Mouse (Mus musculus): ENCODE measurements around the gene Tert.
A peak's percentile ranks its signal among the peaks of the same experiment; 100 is the strongest.

Gene Tert

DNA sequence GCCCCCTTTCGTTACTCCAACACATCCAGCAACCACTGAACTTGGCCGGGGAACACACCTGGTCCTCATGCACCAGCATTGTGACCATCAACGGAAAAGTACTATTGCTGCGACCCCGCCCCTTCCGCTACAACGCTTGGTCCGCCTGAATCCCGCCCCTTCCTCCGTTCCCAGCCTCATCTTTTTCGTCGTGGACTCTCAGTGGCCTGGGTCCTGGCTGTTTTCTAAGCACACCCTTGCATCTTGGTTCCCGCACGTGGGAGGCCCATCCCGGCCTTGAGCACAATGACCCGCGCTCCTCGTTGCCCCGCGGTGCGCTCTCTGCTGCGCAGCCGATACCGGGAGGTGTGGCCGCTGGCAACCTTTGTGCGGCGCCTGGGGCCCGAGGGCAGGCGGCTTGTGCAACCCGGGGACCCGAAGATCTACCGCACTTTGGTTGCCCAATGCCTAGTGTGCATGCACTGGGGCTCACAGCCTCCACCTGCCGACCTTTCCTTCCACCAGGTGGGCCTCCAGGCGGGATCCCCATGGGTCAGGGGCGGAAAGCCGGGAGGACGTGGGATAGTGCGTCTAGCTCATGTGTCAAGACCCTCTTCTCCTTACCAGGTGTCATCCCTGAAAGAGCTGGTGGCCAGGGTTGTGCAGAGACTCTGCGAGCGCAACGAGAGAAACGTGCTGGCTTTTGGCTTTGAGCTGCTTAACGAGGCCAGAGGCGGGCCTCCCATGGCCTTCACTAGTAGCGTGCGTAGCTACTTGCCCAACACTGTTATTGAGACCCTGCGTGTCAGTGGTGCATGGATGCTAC is at the start of gene Tert:
Gene Tert, plus strand, starts transcription at position 167 of the 805 bp plus-strand sequence.
- peak; percentile 69 for DNase-seq (ENCODE audit: low read depth)

DNA sequence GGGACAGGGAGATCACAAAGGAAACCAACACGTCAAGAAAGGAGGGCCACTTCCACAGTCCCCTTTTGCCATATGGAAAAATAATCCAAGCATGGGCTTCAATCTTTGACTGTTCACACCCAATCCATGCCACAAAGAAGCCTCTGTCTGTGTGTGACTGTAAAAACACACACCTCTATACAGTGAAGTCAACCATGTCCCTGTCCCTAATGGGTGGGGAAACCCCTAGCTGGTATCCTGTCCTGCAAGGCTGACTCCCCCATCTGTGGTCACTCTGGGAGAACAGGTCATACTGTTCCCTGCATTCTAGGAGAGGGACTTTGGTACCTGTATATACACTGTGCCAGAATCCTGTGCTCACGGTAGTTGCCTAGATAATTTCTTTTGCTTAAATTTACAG is 49.4 kb upstream of the Tert start:
- no peak for DNase-seq (ENCODE audit: low read depth)

DNA sequence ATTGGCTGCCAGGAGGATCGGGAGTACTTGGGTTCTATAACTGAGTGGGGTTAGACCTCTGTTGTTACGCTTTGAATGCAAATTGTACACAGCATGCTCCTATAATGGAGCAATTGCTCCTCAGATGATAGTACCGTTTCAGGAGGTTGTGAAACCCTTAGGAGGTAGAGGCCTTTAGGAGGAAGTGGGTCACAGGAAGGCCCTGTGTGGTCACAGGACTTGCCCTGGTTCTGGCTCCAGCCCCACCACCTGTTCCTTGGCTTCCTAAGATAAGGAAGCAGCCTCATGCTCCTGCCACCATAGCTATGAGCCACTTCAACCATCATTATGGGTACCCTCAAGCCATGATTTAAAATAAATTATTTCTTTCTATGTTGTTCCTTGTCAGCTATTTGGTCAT is 35.2 kb upstream of the Tert start:
- no peak for DNase-seq (ENCODE audit: low read depth)

DNA sequence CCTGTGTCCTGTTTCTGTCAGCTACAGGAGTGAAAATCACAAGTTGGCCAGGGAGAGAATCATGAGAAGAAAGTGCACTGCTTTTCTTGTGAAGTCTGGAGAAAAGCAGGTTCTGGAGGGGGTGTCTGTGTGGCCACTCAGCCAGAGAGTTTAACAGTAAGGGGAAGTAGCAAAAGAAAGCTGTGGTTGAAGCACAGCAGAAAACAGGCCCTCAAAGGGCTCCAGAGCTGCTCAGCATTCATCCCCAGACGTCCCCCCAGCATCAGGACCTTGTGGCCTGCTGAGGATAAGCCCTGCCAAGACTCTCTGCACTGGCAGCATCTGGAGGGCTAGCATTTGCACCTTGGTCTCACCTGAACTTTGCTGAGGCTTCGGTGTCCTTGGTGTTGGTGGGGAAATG is 34.2 kb upstream of the Tert start:
- DNase-seq (ENCODE audit: low read depth), result no peak

DNA sequence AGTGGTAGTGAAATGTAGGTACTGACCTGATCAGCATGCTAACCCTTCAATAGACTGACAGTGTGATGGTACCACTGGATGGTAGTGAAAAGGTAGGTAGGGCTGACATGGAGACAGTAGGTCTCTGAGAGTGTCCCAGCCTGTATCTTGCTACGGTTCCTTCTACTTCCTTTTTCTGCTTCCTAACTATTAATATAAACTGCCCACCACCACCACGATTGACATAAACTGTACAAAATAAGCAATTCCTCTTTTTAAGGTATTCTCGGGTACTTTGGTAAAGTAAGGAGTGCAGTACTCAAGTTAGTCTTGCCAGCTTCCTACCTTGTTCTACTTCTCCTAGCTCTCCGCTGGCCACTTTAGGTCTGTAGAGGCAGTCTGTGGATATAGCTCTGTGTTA is 30.4 kb upstream of the Tert start:
- DNase-seq (ENCODE audit: low read depth), result no peak

DNA sequence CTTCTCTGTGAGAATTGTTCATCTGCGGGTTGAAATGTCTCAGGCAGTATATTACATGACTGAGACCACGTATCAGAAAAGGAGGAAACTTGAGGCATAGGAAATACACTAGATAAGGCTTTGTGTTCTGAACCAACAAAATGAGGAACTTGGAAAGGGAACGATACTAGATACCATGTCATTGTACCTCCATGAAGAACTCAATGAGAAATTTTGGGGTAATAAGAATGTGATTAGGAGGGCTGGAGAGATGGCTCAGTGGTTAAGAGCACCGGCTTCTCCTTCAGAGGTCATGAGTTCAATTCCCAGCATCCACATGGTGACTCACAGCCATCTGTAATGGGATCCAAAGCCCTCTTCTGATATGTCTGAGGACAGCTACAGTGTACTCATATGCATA is 26.5 kb upstream of the Tert start:
- no peak for DNase-seq (ENCODE audit: low read depth)

DNA sequence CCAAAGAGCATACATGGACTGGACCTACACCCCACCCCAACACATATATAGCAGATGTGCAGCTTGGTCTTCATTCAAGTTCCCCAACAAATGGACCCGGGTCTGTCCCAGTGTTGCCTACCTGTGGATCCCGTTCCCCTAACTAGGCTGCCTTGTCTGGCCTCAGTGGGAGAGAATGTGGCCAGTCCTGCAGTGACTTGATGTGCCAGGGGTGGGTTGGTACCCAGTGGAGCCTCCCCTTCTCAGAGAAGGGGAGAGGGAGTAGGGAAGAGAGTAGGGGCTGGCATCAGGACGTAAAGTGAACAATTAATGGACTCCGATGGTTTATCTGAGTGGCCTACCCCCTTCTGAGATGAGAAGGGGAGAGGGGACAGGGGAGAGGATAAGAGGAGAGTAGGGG is 23.7 kb upstream of the Tert start:
- peak; percentile 17 for DNase-seq (ENCODE audit: low read depth)

DNA sequence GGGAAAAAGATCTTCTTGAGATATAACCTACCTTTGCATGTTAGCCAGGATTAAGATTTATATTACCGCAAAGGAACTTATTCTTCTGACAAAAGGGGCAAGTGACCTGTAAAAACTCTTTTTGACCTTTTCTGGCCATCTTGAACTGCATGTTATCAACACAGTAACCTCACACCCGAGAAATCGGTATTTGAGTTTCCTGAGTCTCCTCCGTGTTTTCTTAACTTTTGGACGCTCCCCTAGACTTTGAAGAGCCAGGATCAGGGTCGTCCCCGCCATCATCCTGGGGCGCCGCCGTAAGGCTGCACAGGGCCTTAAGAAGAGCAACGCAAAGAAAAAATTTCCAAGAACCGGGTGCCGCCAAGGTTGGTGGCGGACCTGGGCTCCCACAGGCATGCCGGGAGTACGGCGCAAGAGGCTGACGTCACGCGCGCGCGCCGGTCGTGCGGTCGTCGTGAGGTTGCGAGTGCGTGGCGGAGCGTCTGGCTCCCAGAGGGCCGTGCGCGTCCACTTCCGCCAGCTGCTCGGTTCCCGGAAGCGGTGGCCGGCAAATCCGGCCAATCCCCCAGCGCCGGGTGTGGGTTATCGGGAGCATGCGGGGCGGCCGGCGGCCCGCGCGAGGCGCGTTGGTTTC is 23.1 kb upstream of the Tert start, which contains the start of gene Clptm1l:
Gene Clptm1l, plus strand, starts transcription at position 485 of the 634 bp plus-strand sequence.
- DNase-seq (ENCODE audit: low read depth), result peak; percentile 91

DNA sequence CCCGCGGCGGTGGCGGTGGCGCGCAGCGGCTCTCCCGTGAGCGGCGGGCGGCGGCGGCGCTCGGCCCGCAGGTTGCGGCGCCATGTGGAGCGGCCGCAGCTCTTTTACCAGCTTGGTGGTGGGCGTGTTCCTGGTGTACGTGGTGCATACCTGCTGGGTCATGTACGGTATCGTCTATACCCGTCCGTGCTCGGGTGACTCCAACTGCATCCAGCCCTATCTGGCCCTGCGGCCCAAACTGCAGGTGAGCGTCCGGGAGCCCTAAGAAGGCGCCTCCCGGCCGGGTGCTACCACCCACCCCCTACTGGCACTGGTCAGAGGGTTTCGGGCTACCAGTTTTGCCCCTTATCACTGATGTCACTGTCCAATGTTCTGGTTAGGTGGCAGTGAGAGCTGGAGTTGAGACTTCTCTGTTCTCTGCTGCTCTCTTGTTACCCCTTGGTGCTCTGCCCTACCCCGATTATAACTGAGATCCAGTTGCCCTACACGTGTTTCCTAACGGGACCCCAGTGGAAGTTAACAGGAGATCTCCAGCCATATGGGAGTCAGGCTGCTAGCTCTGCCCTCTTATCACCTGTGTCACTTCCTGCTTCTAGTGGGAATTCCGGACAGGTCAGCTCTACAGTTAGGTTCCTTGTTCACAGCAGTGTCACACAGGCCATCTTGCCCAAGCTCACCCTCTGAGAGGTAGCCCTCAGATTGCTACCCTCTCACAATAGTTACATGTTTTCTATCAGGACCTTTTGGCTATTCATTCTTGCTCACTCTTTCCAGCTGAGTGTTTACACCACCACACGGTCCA is 22.4 kb upstream of the Tert start:
- no peak for DNase-seq (ENCODE audit: low read depth)

DNA sequence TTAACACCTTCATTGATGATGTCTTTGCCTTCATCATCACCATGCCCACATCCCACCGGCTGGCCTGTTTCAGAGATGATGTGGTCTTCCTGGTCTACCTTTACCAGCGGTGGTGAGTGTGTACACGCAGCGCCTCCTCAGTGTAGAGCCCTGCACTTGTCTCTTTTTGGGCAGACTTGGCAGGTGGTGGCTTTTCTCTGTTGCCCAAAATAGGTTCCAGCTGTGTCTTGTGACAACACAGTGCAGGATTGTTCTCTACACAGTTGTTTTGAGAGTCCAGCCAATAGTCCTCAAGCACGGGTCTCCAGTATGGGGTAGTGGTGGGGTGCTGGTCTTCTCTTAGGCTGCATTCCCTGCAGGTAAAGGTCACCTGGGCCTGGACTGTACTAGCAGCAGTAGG is 8.3 kb upstream of the Tert start:
- DNase-seq (ENCODE audit: low read depth), result no peak

DNA sequence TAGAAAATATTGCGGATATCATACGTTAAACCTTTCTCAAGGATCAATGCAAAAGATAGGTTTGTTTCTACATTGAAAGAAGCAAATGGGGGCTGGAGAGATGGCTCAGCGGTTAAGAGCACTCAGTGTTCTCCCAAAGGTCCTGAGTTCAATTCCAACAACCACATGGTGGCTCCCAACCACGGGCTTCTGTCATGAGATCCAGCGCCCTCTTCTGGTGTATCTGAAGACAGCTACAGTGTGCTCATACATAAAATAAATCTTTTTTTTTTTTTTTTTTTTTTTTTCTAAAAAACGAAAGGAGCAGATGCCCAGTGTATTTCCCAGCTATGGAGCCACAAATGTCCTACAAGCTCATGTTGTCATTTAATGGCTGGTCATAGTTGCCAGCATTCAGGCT is 6.1 kb upstream of the Tert start:
- DNase-seq (ENCODE audit: low read depth), result peak; percentile 47

DNA sequence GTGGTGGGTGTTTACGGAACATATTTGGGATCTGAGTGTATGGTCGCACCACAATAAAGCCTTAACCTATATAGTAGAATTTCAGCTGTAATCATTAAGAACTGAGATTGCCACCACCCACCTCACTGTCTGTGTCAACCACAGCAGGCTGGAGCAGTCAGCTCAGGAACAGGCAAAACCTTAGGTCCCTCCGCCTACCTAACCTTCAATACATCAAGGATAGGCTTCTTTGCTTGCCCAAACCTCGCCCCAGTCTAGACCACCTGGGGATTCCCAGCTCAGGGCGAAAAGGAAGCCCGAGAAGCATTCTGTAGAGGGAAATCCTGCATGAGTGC is 334 bp upstream of the Tert start:
- no peak for DNase-seq (ENCODE audit: low read depth)

DNA sequence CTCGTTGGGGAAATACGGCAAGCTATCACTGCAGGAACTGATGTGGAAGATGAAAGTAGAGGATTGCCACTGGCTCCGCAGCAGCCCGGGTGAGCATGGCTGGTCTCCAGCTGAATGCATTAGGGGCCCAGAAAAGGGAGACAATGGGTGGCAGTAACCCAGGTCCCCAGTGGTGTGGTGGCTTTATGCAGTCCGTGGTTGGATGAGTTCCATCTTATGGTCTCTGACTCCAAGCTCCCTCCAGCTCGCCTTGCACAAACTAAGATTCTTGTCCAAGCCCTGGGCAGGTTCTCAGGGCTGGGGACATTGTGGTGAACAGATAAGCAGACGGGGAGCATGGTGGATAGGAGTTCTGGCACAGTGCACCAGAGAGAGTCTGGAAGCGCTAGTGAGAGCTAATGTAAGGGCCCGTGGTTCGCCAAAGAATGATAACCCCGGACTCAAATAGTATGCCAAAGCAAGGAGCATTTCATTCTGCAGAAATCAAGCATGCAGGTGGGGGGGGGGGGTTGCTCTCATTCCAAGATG is 1.9 kb downstream of the Tert start:
- DNase-seq (ENCODE audit: low read depth), result no peak

DNA sequence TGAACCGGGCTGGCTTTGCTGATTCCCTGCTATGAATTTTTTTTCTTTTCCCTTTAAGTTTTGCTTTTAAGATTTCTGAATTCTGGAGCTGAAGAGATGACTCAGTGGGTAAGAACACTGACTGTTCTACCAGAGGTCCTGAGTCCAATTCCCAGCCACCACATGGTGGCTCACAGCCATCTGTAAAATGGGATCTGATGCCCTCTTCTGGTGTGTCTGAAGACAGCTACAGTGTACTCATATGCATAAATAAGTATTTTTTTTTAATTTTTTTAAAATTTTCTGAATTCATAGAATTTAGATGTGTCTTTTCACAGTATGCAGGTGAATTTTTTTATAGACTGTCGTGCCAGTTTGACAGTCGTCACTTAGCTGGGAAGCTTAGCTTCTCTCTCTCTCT is 5.1 kb downstream of the Tert start:
- DNase-seq (ENCODE audit: low read depth), result no peak

DNA sequence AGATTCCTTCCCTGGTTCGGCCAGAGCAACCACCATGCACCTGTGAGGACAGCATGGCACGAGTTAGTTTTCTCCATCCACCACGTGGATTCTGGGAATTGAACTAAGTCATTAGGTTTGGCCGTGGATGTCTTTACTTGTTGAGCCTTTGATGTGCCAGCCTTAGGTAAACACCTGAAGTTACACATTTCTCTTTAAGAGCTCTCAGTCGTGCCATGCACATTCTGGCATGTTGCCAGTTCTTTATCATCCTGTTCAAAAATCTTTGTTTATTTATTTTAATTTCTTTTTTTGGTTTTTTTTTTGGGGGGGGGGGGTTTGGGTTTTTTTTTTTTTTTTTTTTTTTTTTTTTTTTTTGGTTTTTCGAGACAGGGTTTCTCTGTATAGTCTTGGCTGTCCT is 11.1 kb downstream of the Tert start:
- no peak for DNase-seq (ENCODE audit: low read depth)

DNA sequence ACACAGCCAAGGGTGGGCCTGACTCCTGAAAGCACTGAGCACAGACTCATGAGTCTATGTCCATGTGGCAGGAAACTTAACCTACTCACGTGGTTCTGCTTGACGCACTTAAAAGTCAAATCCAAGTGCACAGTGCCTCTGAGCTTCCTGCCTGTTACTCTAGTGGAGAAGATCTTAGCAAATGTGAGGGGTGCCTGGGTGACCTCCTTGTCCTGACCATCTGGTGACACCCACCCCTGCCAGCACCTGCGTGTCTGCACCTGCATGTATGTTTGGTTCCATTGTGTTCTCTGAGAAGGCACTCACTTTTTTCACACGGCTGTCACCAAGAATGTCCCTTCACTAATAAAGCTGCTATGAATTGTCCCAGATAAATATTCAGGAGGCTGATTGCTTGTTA is 14.6 kb downstream of the Tert start:
- DNase-seq (ENCODE audit: low read depth), result no peak

DNA sequence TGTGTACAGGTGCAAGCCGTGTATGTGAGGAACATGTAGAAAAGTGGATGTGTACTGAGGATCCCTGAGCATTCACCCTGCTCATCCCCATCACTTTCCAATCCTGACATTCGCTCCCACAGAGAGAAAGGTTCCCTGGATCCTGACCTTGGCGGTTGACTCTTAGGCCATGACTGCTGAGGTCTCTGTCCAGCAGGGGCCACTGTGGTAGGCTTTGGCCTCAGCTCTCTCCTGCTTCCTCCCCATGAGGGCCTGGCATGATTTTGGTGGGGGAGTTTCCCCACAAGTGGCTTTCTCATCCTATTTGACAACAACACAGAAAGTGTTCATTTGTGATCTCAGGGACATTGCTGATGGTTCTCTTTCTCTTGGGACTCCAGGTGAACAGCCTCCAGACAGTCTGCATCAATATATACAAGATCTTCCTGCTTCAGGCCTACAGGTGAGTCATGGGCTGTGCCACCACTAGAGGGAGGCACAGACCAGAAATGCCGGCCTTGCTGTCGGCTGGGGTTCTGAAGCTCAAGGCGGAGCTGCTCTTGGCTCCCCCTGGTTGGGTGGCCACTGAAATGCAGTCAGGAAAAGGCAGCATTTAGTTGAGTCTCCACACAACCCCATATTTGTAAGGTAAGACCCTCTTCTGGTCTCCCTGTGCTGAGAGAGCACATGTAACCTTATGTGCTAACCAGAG is 19.8 kb downstream of the Tert start:
- peak; percentile 89 for DNase-seq (ENCODE audit: low read depth)

DNA sequence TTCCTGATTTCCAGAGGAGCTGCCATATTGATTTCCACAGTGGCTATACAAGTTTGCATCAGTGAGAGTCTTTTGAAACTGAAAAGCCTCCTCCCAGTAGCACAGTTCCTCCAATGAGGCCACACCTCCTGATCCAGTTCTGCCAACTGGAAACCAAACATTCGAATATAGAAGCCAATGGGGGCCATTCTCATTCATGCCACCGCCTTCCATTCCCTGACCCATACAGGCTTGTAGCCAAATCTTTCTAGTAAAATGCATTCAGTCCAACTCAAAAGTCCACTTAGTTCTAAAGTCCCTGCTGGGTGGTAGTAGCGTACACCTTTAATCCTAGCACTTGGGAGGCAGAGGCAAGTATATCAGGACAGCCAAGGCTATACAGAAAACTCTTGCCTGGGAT is 26.6 kb downstream of the Tert start:
- DNase-seq (ENCODE audit: low read depth), result no peak

DNA sequence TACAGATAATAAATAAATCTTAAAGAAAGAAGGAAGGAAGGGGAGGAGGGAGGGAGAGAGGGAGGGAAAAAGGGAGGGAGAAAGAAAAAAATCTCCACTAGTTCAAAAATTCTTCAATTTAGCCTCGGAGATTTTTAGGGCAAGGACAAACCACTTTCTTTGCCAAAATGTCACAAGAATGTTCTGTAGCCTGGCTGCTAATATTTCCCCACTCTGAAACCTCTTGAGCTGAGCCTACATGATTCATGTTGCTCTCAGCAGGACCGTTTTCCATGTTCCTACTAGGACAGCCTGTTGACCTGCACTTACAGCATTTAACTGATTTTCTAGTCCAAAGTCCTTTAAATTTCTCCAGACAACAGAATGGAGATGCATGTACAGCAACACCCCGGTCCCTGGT is 28.3 kb downstream of the Tert start:
- DNase-seq (ENCODE audit: low read depth), result no peak

DNA sequence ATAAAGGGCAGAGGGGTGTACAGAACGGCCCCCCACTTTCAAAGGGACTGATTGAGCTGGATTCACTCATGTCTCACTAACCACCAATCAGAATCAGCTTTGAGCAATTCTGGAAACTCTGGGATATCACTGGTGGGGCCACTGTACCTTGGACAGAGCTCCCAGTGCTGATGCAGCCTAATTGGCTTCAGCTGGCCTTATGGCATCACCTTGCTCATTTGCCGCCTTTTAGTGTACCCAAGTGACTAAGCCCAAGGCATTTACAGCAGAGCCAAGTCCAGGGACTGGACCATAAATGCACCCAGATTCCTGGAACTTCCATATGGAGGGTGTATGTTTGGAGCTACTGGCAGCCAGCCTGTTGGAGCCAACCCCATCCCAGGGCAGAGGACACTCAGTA is 32.2 kb downstream of the Tert start:
- no peak for DNase-seq (ENCODE audit: low read depth)

DNA sequence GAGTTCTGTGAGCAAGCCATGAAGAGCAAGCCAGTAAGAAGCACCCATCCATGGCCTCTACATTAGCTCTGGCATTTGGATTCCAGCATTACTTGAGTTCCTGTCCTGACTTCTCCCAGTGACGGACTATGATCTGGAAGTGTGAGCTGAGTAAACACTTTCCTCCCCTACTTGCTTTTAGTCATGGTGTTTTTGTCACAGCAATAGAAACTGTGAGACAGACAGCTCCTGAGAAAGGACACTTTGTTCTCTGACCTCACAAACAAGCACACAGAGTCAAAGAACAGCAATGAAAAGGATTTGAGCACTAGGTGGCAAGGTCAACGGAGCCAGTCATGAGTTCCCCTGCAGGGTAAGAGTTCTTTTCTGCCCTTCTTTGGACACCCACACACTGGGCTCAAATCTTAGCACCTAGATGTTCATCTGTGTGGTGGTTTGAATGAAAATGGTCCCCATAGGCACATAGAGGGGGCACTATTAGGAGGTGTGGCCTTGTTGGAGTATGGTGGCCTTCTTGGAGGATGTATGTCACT is 33.5 kb downstream of the Tert start:
- DNase-seq (ENCODE audit: low read depth), result no peak

DNA sequence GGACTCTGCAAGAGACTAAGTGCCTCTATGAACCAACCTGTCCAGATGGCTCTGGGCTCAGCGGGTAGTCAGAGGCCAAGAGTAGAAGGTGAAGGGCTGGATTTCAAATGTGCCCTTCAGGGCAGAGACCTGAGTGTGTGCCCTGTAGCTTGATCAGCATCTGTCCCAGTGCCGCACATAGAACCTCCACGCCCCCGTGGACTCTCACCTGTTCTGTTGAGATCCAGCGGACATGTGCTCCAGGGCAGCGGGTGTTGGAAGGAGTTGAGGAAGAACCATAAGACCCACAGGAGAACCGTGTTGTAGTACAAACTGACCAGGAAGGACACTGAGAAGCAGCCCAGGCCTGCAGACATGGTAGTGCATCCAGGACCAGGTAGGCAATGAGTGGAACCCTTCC is 48.5 kb downstream of the Tert start:
- no peak for DNase-seq (ENCODE audit: low read depth)
